Mouse (Mus musculus) heart, postnatal 0 days (tissue): ENCODE results near the gene Alox12b. TPM values are rescaled to one million over a fixed set of nuclear protein-coding genes. Genes with fewer than 3 reads are reported as not detected.

Source experiments
- ATAC-seq: fragments of 200-750 bp; cut with Nextera tagmentation; 2 replicates; pipeline ENCODE4 v1.8.0; 2017; ENCODE audit warnings: low read depth, moderate number of reproducible peaks, moderate library complexity; ENCODE audit not compliant: insufficient read depth
- DNase-seq: peaks from one replicate; pipeline ENCODE4 v3.0.0-alpha.2; 2016; ENCODE audit warnings: low spot score
- H3K27ac ChIP-seq: fragments of 300-500 bp; sonication (generic); 2 replicates; pipeline ENCODE4 v1.5.1; 2014; ENCODE audit warnings: low read depth, mild to moderate bottlenecking
- H3K27me3 ChIP-seq: fragments of 300-500 bp; sonication (generic); 2 replicates; pipeline ENCODE4 v1.6.1; 2014; ENCODE audit warnings: low read length, mixed read lengths; ENCODE audit not compliant: control insufficient read depth, insufficient read depth
- H3K36me3 ChIP-seq: fragments of 300-500 bp; sonication (generic); replicated peaks from 2 replicates; pipeline ENCODE4 v1.6.1; 2014; ENCODE audit warnings: low read length, mixed read lengths; ENCODE audit not compliant: control insufficient read depth, insufficient read depth
- H3K4me1 ChIP-seq: fragments of 300-500 bp; sonication (generic); 2 replicates; pipeline ENCODE4 v1.6.1; 2014; ENCODE audit warnings: antibody characterized with exemption; ENCODE audit not compliant: control insufficient read depth, insufficient read depth
- H3K4me2 ChIP-seq: fragments of 300-500 bp; sonication (generic); 2 replicates; pipeline ENCODE4 v1.6.1; 2014; ENCODE audit warnings: low read depth, mild to moderate bottlenecking, low read length, moderate library complexity
- H3K4me3 ChIP-seq: fragments of 300-500 bp; sonication (generic); 2 replicates; pipeline ENCODE4 v1.5.1; 2014; ENCODE audit warnings: low read depth, low read length
- H3K9ac ChIP-seq: fragments of 300-500 bp; sonication (generic); replicated peaks from 2 replicates; pipeline ENCODE4 v1.6.1; 2014; ENCODE audit warnings: low read depth, low read length, mixed read lengths
- H3K9me3 ChIP-seq: fragments of 300-500 bp; sonication (generic); replicated peaks from 2 replicates; pipeline ENCODE4 v1.6.1; 2016; ENCODE audit warnings: low read length; ENCODE audit not compliant: control insufficient read depth
- CTCF ChIP-seq: IDR thresholded peaks from 2 replicates; pipeline ENCODE4 v1.5.1; 2016; ENCODE audit warnings: antibody characterized with exemption, control low read depth, low read depth
- EP300 ChIP-seq: IDR thresholded peaks from 2 replicates; pipeline ENCODE4 v1.6.1; 2016; ENCODE audit warnings: antibody characterized with exemption, low read depth
- WGBS: fragments of 180-500 bp; shearing (Covaris S2); extraction: QIAGEN DNeasy Blood & Tissue Kit; methylation state at CpG from one replicate; pipeline ENCODE4 v1.1.7; 2014; 5-methylcytosine and 5-hydroxymethylcytosine counted together
- polyA plus RNA-seq: library from polyadenylated mRNA; unstranded; fragments of >200 nt; fragmentation: Nextera tagmentation; extraction: Ambion mirVana; gene quantifications from 2 replicates; pipeline ENCODE4 v1.2.1, GENCODE M21; 2015
- total RNA-seq: library from RNA; depleted of rRNA; stranded (reverse); fragments of >200 nt; gene quantifications from 2 replicates; pipeline ENCODE4 v1.2.3, GENCODE M21; 2014; ENCODE audit warnings: low replicate concordance; rRNA removed

The Alox12b gene
- total and polyA plus RNA-seq, 2 experiments from 2014 or later, result not detected

GRCm38 (mm10) chr11:69202469-69203230 lies 45.9 kb downstream of the Alox12b start:
- no peak overlapping the region for H3K9ac ChIP-seq
- DNase-seq, result no peak
- 66% methylated on average over 13 of the region's 13 CpGs for WGBS
- no peaks in the 10 kb centered on the region for H3K9me3 ChIP-seq
- H3K27me3 ChIP-seq, result peaks cover 6% of the 10 kb centered on the region
- H3K36me3 ChIP-seq, result no peaks in the 10 kb centered on the region
- no peak overlapping the region for H3K4me3 ChIP-seq
- no peak overlapping the region for H3K4me2 ChIP-seq
- TF ChIP-seq CTCF (no peak), EP300 (no peak)
- H3K27ac ChIP-seq, result no peak overlapping the region
- 0 out of 2 replicates have a peak, but pooled peaks cover under 1% of the 10 kb centered on the region for H3K4me1 ChIP-seq
- ATAC-seq, result no peak

- Histone ChIP-seq H3K27me3 (0 out of 2 replicates have a peak, but pooled peaks cover 11% of the 10 kb centered on the region), H3K4me1 (no peaks in the 10 kb centered on the region), H3K9ac (no peak overlapping the region), H3K4me3 (no peak overlapping the region), H3K36me3 (no peaks in the 10 kb centered on the region), H3K27ac (no peak overlapping the region), H3K4me2 (peak overlapping the region; percentile 28), H3K9me3 (no peaks in the 10 kb centered on the region)
- ATAC-seq (no peak), DNase-seq (peak; percentile 45)
- 30% methylated on average over 2 of the region's 2 CpGs for WGBS
- TF ChIP-seq EP300 (no peak), CTCF (no peak)
Measured at GRCm38 (mm10) chr11:69211431-69211830, 54.6 kb downstream of the Alox12b start.

DNA sequence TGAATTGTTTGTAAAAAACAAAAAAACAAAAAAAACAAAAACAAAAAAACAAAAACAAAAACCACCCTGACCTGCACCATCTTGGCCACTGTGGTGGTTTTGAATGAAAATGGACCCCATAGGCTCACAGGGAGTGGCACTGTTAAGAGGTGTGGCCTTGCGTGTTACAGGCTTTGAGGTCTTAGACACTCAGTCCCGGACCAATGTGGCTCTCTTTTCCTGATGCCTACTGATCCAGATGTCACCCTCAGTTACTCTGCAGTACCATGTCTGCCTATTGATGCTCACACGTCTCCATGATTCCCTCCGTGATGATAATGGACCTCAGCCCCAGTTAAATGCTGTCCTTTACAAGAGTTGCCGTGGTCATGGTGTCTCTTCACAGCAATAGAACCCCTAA lies 60.6 kb downstream of the Alox12b start:
- no peak for DNase-seq
- 81% methylated on average over 5 of the region's 5 CpGs for WGBS
- H3K4me2 ChIP-seq, result no peak overlapping the region
- ATAC-seq, result no peak
- 0 out of 2 replicates have a peak, but pooled peaks cover 12% of the 10 kb centered on the region for H3K27me3 ChIP-seq
- TF ChIP-seq EP300 (no peak), CTCF (no peak)
- H3K4me3 ChIP-seq, result no peak overlapping the region
- no peaks in the 10 kb centered on the region for H3K4me1 ChIP-seq
- no peaks in the 10 kb centered on the region for H3K9me3 ChIP-seq
- H3K36me3 ChIP-seq, result no peaks in the 10 kb centered on the region
- H3K9ac ChIP-seq, result no peak overlapping the region
- H3K27ac ChIP-seq, result no peak overlapping the region

DNA sequence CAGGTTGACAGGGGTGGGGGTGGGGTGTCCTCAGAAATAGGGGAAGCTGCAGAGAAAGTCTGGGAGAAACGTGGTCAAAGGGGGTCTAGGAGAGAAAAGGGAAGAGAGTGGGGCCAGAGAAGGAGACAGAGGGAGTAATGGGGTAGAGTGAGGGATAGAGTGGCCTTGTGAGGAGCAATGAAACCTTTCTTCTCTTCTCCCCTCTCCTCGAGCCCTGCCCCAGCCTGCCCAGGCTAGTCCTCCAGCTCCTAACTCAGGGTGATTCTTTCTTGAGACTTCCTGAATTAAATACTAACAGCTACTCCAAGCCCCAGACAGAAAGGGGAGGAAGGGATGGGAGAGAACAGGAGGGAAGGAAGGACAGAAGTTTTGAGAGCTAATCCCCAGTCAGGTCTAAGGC lies 61.9 kb downstream of the Alox12b start:
- 0 out of 2 replicates have a peak, but pooled peaks cover 12% of the 10 kb centered on the region for H3K27me3 ChIP-seq
- no peak overlapping the region for H3K4me2 ChIP-seq
- no peaks in the 10 kb centered on the region for H3K9me3 ChIP-seq
- ATAC-seq (no peak), DNase-seq (no peak)
- no peak overlapping the region for H3K9ac ChIP-seq
- 45% methylated on average over 2 of the region's 2 CpGs for WGBS
- no peak overlapping the region for H3K4me3 ChIP-seq
- H3K36me3 ChIP-seq, result no peaks in the 10 kb centered on the region
- no peaks in the 10 kb centered on the region for H3K4me1 ChIP-seq
- no peak overlapping the region for H3K27ac ChIP-seq
- TF ChIP-seq CTCF (no peak), EP300 (no peak)

Other genes with a start within 250 kb of the Alox12b start
- not detected in 2 replicates for gene Odf4, start 229.9 kb upstream of the Alox12b start, total RNA-seq
- gene Odf4, start 229.9 kb upstream of the Alox12b start, polyA plus RNA-seq, result not detected in 2 replicates
- 12.6 and 19.8 TPM in 2 replicates for gene Arhgef15, start 199.5 kb upstream of the Alox12b start, total RNA-seq
- gene Arhgef15, start 199.5 kb upstream of the Alox12b start, polyA plus RNA-seq, result 10.0 and 11.6 TPM in 2 replicates
- 0.70 and 3.6 TPM in 2 replicates for gene Slc25a35, start 188.9 kb upstream of the Alox12b start, total RNA-seq
- gene Slc25a35, start 188.9 kb upstream of the Alox12b start, polyA plus RNA-seq, result 1.9 and 2.0 TPM in 2 replicates
- 101 and 103 TPM in 2 replicates for gene Rangrf, start 181.8 kb upstream of the Alox12b start, total RNA-seq
- gene Rangrf, start 181.8 kb upstream of the Alox12b start, polyA plus RNA-seq, result 78.0 and 85.1 TPM in 2 replicates
- 10.1 and 12.3 TPM in 2 replicates for gene Pfas, start 148.5 kb upstream of the Alox12b start, total RNA-seq
- 8.3 and 8.7 TPM in 2 replicates for gene Pfas, start 148.5 kb upstream of the Alox12b start, polyA plus RNA-seq
- 40.0 and 46.0 TPM in 2 replicates for gene Ctc1, start 141.1 kb upstream of the Alox12b start, total RNA-seq
- 18.6 TPM in 2 replicates for gene Ctc1, start 141.1 kb upstream of the Alox12b start, polyA plus RNA-seq
- 21.4 and 54.6 TPM in 2 replicates for gene Aurkb, start 111.3 kb upstream of the Alox12b start, total RNA-seq
- 19.5 and 19.9 TPM in 2 replicates for gene Aurkb, start 111.3 kb upstream of the Alox12b start, polyA plus RNA-seq
- gene Borcs6, start 97.3 kb upstream of the Alox12b start, total RNA-seq, result 21.3 and 24.1 TPM in 2 replicates
- gene Borcs6, start 97.3 kb upstream of the Alox12b start, polyA plus RNA-seq, result 12.1 and 13.0 TPM in 2 replicates
- gene Tmem107, start 86.2 kb upstream of the Alox12b start, total RNA-seq, result 10.9 and 25.5 TPM in 2 replicates
- gene Tmem107, start 86.2 kb upstream of the Alox12b start, polyA plus RNA-seq, result 18.3 and 24.3 TPM in 2 replicates
- 25.2 and 27.9 TPM in 2 replicates for gene Vamp2, start 68.5 kb upstream of the Alox12b start, total RNA-seq
- 59.2 and 62.1 TPM in 2 replicates for gene Vamp2, start 68.5 kb upstream of the Alox12b start, polyA plus RNA-seq
- 76.8 and 93.5 TPM in 2 replicates for gene Per1, start 61.8 kb upstream of the Alox12b start, total RNA-seq
- 8.1 and 9.7 TPM in 2 replicates for gene Per1, start 61.8 kb upstream of the Alox12b start, polyA plus RNA-seq
- gene Hes7, start 36.6 kb upstream of the Alox12b start, total RNA-seq, result not detected in 2 replicates
- 0.26 and 0.29 TPM in 2 replicates for gene Hes7, start 36.6 kb upstream of the Alox12b start, polyA plus RNA-seq
- 0.66 TPM in 1 of 2 replicates, not detected in the other for gene 9130213A22Rik, start 34.4 kb upstream of the Alox12b start, total RNA-seq
- gene 9130213A22Rik, start 34.4 kb upstream of the Alox12b start, polyA plus RNA-seq, result 0.30 and 0.49 TPM in 2 replicates
- 0.58 TPM in 1 of 2 replicates, not detected in the other for gene Aloxe3, start 31.1 kb upstream of the Alox12b start, total RNA-seq
- 0.08 TPM in 1 of 2 replicates, not detected in the other for gene Aloxe3, start 31.1 kb upstream of the Alox12b start, polyA plus RNA-seq
- gene Alox8, start 40.9 kb downstream of the Alox12b start, total RNA-seq, result 3.0 and 3.7 TPM in 2 replicates
- gene Alox8, start 40.9 kb downstream of the Alox12b start, polyA plus RNA-seq, result 0.86 and 2.5 TPM in 2 replicates
- gene Gucy2e, start 80.0 kb downstream of the Alox12b start, total RNA-seq, result 0.27 TPM in 1 of 2 replicates, not detected in the other
- 0.07 and 0.15 TPM in 2 replicates for gene Gucy2e, start 80.0 kb downstream of the Alox12b start, polyA plus RNA-seq
- gene Cntrob, start 166.8 kb downstream of the Alox12b start, total RNA-seq, result 7.5 and 15.5 TPM in 2 replicates
- 6.9 and 8.4 TPM in 2 replicates for gene Cntrob, start 166.8 kb downstream of the Alox12b start, polyA plus RNA-seq
- 240 and 263 TPM in 2 replicates for gene Trappc1, start 167.0 kb downstream of the Alox12b start, total RNA-seq
- gene Trappc1, start 167.0 kb downstream of the Alox12b start, polyA plus RNA-seq, result 180 and 186 TPM in 2 replicates
- gene Kcnab3, start 169.3 kb downstream of the Alox12b start, total RNA-seq, result 1.1 and 2.8 TPM in 2 replicates
- gene Kcnab3, start 169.3 kb downstream of the Alox12b start, polyA plus RNA-seq, result 1.1 and 1.4 TPM in 2 replicates
- gene Rnf227, start 183.5 kb downstream of the Alox12b start, total RNA-seq, result 1.5 and 10.2 TPM in 2 replicates
- gene Rnf227, start 183.5 kb downstream of the Alox12b start, polyA plus RNA-seq, result 3.4 and 4.3 TPM in 2 replicates
- gene Chd3, start 212.4 kb downstream of the Alox12b start, total RNA-seq, result 23.6 and 23.8 TPM in 2 replicates
- gene Chd3, start 212.4 kb downstream of the Alox12b start, polyA plus RNA-seq, result 10.3 and 12.4 TPM in 2 replicates
- gene Naa38, start 238.5 kb downstream of the Alox12b start, total RNA-seq, result 64.9 and 93.4 TPM in 2 replicates
- gene Naa38, start 238.5 kb downstream of the Alox12b start, polyA plus RNA-seq, result 171 and 175 TPM in 2 replicates
- 14.2 and 17.6 TPM in 2 replicates for gene Cyb5d1, start 238.6 kb downstream of the Alox12b start, total RNA-seq
- gene Cyb5d1, start 238.6 kb downstream of the Alox12b start, polyA plus RNA-seq, result 16.7 and 18.6 TPM in 2 replicates
- 32.4 and 33.0 TPM in 2 replicates for gene Tmem88, start 241.2 kb downstream of the Alox12b start, total RNA-seq
- 59.7 and 62.5 TPM in 2 replicates for gene Tmem88, start 241.2 kb downstream of the Alox12b start, polyA plus RNA-seq